Mouse (Mus musculus): ENCODE results near the gene Fgd3.

Gene Fgd3

GRCm38 (mm10) chr13:49250716-49251517 lies 69.2 kb downstream of the Fgd3 start:
- CTCF ChIA-PET, result interaction anchor here (1.2 kb wide), 1 partner anchor 35 kb away, joined by 3 read pairs; the partner anchor contains the start of gene Card19

DNA sequence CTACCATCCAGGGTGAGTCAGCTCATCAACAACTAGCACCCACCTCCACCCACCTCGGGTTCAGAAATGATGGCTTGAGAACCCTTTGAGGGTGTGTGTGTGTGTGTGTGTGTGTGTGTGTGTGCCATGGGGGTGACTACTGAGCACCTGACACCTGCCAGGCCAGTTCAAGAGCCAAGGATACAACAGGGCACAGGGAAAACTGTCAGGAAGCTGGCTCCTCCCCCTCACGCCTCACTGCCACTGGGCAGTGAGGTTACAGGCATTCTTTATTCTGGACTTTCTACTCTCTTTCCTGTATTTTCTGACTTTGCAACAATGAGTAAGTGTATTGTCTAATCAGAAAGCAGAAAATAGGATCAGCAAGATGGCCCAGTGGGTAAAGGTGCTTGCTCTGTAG lies 70.5 kb downstream of the Fgd3 start:
- CTCF ChIA-PET, result interaction anchor here (0.6 to 1.1 kb wide), 4 partner anchors 20 to 55 kb away, joined by 3 to 8 read pairs (median 4); no protein-coding TSS in a partner anchor

DNA sequence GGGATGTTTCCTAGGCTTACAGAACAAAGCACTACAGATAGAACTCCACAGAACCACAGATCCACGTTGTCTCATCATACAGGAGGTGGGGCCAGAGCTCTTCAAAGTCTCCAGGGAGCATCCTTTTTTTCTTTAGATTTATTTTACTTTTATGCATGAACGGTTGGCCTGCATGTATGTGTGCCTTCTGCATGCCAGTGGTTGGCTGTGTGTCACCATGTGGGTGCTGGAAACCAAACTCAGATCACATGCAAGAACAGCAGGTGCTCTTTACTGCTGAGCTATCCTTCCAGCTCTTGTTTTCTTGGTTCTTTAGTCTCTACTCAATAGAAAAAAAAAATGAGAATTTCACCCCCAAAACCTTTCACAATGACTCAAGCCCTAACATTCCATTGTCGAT lies 71.2 kb downstream of the Fgd3 start:
- CTCF ChIA-PET, result interaction anchor here (0.6 to 1.1 kb wide), 5 partner anchors 10 to 61 kb away, joined by 3 to 6 read pairs (median 3); partner anchors contain the start of gene Ninj1

GRCm38 (mm10) chr13:49248467-49248862 lies 71.6 kb downstream of the Fgd3 start, which contains the start of gene Susd3:
Gene Susd3 (minus strand): TSS chr13:49248706.
- CTCF ChIA-PET, result interaction anchor here (0.7 to 1.1 kb wide), 3 partner anchors 9 to 61 kb away, joined by 3 to 6 read pairs (median 3); partner anchors contain the start of gene Ninj1

GRCm38 (mm10) chr13:49247740-49248466 lies 72.2 kb downstream of the Fgd3 start:
- CTCF ChIA-PET, result interaction anchor here (0.6 kb wide), 3 partner anchors 32 to 167 kb away, joined by 3 to 4 read pairs (median 3); partner anchors contain the start of gene Card19

DNA sequence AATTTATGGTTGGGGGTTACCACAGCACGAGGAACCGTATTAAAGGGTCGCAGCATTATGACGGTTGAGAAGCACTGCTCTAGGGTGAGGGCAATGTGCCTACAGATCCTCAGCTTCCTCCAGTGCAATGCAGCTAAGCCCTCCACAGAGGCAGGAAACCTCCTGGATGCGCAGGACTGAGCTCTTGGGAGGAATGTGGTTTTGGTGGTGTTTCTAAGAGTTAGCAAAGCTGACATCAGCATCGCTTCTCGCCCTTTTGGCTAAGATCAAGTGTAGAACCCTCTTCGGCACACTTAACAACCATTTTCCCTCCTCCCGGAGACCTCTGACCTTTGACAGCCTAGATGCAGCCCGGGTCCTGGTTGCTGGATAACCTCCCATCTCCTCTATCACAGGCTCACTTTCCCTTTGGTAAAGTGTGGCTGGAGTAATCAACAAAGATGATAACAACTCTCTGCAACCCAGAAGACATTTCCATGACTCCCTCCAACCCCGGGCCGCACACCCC lies 72.8 kb downstream of the Fgd3 start:
- CTCF ChIA-PET, result interaction anchor here (0.6 kb wide), 3 partner anchors 31 to 167 kb away, joined by 3 to 4 read pairs (median 3); partner anchors contain the start of gene Card19

DNA sequence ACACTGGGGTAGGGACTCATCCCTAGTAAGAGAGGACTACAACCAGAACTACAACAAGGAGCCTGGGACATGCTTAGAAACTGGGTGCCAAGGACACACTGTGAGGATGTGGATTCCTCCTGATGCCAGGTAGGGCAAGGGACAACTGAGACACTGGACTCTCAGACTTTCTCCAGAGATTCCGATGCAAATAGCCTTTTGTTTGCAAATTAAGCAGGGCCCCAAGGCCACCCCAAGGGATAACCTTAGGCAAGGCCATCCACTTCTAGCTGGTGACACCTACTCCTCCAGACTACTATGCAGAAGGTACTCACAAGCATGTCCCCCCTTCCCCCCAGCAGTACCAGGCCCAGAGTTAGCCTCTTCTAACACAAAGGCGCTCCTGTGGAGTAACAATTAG lies 73.5 kb downstream of the Fgd3 start:
- CTCF ChIA-PET, result no interaction called here

DNA sequence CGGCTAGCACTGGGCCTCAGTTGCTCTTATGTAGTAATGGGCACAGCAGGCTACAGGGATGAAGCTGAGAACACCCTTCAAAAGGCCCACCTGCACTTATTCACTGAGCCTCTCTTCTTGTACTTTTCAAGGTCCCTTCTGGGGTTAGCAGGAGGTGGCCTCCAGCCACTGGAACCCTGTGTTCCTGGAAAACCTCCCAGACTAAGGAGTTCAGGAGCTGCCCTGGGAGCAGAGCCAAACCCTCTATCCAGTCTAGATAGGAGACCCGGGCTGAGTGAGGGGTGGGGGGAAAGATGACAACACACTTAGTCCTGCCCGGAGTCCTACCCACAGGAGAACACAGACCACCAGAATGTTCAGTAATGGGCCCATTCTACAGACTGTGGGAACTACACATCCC lies 74.1 kb downstream of the Fgd3 start:
- CTCF ChIA-PET, result no interaction called here

GRCm38 (mm10) chr13:49245251-49245650 lies 74.9 kb downstream of the Fgd3 start:
- CTCF ChIA-PET, result no interaction called here

DNA sequence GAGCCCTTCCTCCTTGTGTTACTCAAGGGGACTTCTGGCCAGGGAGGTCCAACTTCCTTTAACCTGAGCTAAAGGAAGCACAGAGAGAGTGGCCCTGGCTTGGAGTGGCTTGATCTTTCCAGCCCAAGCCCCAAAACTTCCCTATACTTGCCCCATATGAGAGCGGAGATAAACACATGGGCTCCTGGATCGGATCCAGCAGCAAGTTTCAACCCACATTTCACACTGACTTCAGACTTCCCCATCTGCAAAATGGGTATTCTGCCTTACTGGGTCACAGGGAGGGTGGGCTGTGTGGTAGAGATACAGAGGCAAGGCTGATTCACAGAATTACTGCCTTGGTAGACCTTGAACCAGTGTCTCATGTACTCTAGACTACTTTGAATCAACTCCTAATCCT lies 76.6 kb downstream of the Fgd3 start:
- CTCF ChIA-PET, result interaction anchor here (0.6 kb wide), 2 partner anchors 156 to 365 kb away, joined by 3 read pairs; no protein-coding TSS in a partner anchor

DNA sequence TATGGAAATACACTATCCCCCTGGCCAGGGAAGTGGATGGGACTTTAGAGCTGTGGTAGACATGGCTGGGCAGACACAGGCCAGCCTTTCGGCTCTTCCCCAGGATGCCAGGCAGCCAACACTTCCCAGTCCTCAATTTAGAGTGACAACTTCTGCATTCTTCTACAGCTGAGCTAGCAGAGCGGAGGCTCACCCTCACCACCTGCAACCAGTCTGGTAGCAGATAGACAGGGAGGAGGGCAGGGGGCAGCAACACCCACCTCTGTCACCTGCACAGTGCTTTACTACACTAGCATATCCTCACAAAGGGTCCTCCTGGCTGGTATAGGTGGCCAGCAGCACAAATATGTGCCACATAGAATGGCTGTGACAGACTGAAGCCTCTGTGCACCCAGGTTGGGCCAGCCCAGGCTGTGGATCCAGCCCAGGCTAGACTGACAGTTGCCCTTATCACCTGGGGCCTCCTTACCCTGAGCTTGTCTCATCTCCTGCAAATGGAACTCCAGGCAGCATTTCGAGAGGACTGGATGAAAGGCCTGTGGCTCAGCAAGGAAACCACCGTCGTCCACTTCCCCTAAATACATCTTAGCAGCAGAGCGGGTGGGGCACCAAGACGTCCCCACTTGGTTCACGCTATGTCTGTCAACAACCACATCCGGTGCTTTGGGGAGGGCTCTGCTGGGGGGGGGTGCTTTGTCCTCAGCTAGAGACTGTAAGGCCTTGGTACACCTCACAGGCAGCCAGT lies 77.6 kb downstream of the Fgd3 start:
- CTCF ChIA-PET, result interaction anchor here (0.6 kb wide), 2 partner anchors 17 to 364 kb away, joined by 3 to 16 read pairs; no protein-coding TSS in a partner anchor

- CTCF ChIA-PET, result no interaction called here
Observed at GRCm38 (mm10) chr13:49238737-49239136, 81.4 kb downstream of the Fgd3 start.

DNA sequence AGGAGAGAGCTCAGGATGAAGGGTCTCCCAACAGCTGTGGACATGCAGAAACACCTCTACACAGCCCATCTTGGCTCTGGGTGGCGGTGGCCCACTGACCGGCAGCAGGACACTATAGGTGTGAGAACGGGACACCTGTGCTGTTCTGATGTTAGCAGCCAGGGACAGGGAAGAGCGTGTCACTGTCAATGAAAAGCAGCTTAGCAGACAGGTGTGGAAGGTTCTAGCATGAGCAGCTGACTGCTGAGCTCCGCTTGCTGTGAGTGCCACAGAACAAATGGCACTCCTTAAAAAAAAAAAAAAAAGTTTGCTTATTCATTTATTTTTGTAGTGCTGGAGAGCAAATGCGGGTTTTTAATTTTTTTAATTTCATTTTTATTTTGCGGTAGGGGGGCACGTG lies 82.5 kb downstream of the Fgd3 start:
- CTCF ChIA-PET, result no interaction called here

DNA sequence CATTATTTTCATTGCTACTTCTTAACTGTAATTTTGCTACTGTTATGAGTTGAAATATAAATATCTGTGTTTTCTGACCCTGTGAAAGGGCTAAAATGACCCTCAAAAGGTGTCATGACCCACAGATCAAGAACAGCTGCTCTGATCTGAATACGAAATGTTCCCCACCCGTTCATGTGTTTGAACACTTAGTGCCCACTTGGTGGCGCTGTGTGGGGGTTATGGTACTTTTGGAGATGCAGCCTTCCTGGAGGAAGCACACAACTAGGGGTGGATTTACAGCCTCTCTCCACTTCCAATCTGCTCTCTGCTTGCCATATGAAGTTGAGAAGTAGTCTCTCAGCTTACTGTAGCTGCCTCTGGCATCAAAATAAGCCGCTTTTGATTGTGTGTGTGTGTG lies 85.4 kb downstream of the Fgd3 start:
- CTCF ChIA-PET, result interaction anchor here (0.7 kb wide), 1 partner anchor 31 kb away, joined by 3 read pairs; no protein-coding TSS in a partner anchor

GRCm38 (mm10) chr13:49233792-49234572 lies 86.1 kb downstream of the Fgd3 start:
- CTCF ChIA-PET, result no interaction called here

- CTCF ChIA-PET, result interaction anchor here (1.1 to 1.2 kb wide), 2 partner anchors 17 to 19 kb away, joined by 4 to 16 read pairs; no protein-coding TSS in a partner anchor
Observed at GRCm38 (mm10) chr13:49225633-49226032, 94.5 kb downstream of the Fgd3 start.

- CTCF ChIA-PET, result interaction anchor here (1.0 to 1.2 kb wide), 3 partner anchors 10 to 18 kb away, joined by 3 to 16 read pairs (median 4); partner anchors contain the start of gene Card19
Observed at GRCm38 (mm10) chr13:49225159-49225558, 95.0 kb downstream of the Fgd3 start.

DNA sequence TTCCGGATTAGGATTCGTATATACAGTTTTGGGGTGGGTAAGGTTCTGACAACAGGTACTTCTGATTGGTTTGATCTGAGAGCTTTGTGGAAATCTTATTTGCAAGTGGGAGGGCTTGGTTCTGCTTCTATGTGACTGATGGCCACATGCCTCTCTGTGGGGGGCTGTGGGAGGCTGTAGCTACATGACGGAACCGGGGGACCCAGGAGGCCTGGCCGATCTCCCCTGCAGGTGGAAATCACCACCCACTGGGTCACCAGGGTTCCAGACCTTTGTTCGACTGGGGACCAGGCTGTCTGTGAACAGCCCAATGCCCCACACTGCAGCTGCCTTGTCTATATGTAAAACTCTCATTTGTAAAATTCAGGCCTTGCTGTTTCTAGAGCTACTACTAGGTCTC lies 95.4 kb downstream of the Fgd3 start:
- CTCF ChIA-PET, result interaction anchor here (1.0 to 1.2 kb wide), 3 partner anchors 9 to 18 kb away, joined by 3 to 16 read pairs (median 4); partner anchors contain the start of gene Card19

GRCm38 (mm10) chr13:49224314-49224713 lies 95.8 kb downstream of the Fgd3 start:
- CTCF ChIA-PET, result interaction anchor here (0.9 to 1.0 kb wide), 2 partner anchors 9 to 54 kb away, joined by 3 read pairs; partner anchors contain the start of gene Card19

- CTCF ChIA-PET, result interaction anchor here (0.6 kb wide), 1 partner anchor 28 kb away, joined by 4 read pairs; no protein-coding TSS in a partner anchor
Observed at GRCm38 (mm10) chr13:49220912-49221311, 99.2 kb downstream of the Fgd3 start.
